Mouse (Mus musculus) heart, adult 2 months (tissue): ENCODE measurements around the gene 4930469K13Rik. TPM values are rescaled to one million over a fixed set of nuclear protein-coding genes. Genes with fewer than 3 reads are reported as not detected.
A peak's percentile ranks its signal among the peaks of the same experiment; 100 is the strongest.

Source experiments
- DNase-seq, 2 experiments: peaks; one replicate each; pipeline ENCODE4 v3.0.0; 2021
- H3K27ac ChIP-seq: fragments of 200-600 bp; 2 replicates; pipeline ENCODE4 v1.8.1; 2022
- H3K27me3 ChIP-seq: fragments of 200-500 bp; 2 replicates; pipeline ENCODE4 v1.6.1; 2012; ENCODE audit warnings: mild to moderate bottlenecking, low read length, inconsistent platforms, mixed read lengths; ENCODE audit not compliant: control insufficient read depth, insufficient read depth
- H3K36me3 ChIP-seq: fragments of 200-500 bp; 2 replicates; pipeline ENCODE4 v1.6.1; 2012; ENCODE audit warnings: low read length, inconsistent platforms; ENCODE audit not compliant: control insufficient read depth, insufficient read depth
- H3K4me1 ChIP-seq: fragments of 200-500 bp; 2 replicates; pipeline ENCODE4 v1.6.1; 2011; ENCODE audit warnings: low read length; ENCODE audit not compliant: control insufficient read depth, insufficient read depth
- H3K4me3 ChIP-seq: fragments of 200-600 bp; 2 replicates; pipeline ENCODE4 v1.8.1; 2022
- H3K79me2 ChIP-seq: fragments of 200-500 bp; replicated peaks from 2 replicates; pipeline ENCODE4 v1.6.1; 2012; ENCODE audit warnings: mild to moderate bottlenecking, inconsistent platforms, low read length, moderate library complexity, mixed read lengths; ENCODE audit not compliant: control insufficient read depth, insufficient read depth
- H3K9ac ChIP-seq: fragments of 200-500 bp; 2 replicates; pipeline ENCODE4 v1.6.1; 2012; ENCODE audit warnings: low read depth, mild to moderate bottlenecking, control low read depth, inconsistent platforms, low read length, mixed read lengths
- CTCF ChIP-seq: fragments of 200-600 bp; IDR thresholded peaks from 2 replicates; pipeline ENCODE4 v1.8.1; 2022; ENCODE audit warnings: antibody characterized with exemption, mild to moderate bottlenecking, moderate library complexity
- EP300 ChIP-seq: fragments of 200-500 bp; IDR thresholded peaks from 2 replicates; pipeline ENCODE4 v1.6.1; 2011; ENCODE audit warnings: low read depth, low read length, control low read depth; ENCODE audit not compliant: insufficient read depth
- POLR2A ChIP-seq: fragments of 200-500 bp; IDR thresholded peaks from 2 replicates; pipeline ENCODE4 v1.6.1; 2011; ENCODE audit warnings: mild to moderate bottlenecking, low read depth, low read length, control low read depth; ENCODE audit not compliant: insufficient read depth
- WGBS: fragments of 180-500 bp; shearing (Covaris S2); methylation state at CpG from one replicate; pipeline ENCODE4 v1.1.7; 2018; 5-methylcytosine and 5-hydroxymethylcytosine counted together
- intact Hi-C: fragments of 180-260 bp; cut with DNase I; formaldehyde crosslinking; loops from one replicate; pipeline ENCODE4 v1.15.1; 2025
- polyA plus RNA-seq: library from polyadenylated mRNA; depleted of rRNA; stranded (reverse); fragments of >200 nt; gene quantifications from 2 replicates; pipeline ENCODE4 v1.2.3, GENCODE M21; 2012
- total RNA-seq, 2 experiments: library from RNA; stranded (reverse); gene quantifications; 2 replicates each; pipeline ENCODE4 v1.2.3; 2021

The 4930469K13Rik gene
- total and polyA plus RNA-seq, 3 experiments = not detected

- DNase-seq = no peak
These were observed 12.1 kb downstream of the 4930469K13Rik start for GRCm38 (mm10) chr11:34086164-34086751.

GRCm38 (mm10) chr11:34084639-34085038 is 13.7 kb downstream of the 4930469K13Rik start:
- Histone ChIP-seq H3K27me3 (no peaks in the 10 kb centered on the region), H3K4me3 (no peak overlapping the region), H3K27ac (no peak overlapping the region), H3K79me2 (no peaks in the 10 kb centered on the region), H3K36me3 (no peaks in the 10 kb centered on the region), H3K9ac (no peak overlapping the region), H3K4me1 (peaks cover 7% of the 10 kb centered on the region)
- TF ChIP-seq EP300 (no peak), POLR2A (no peak), CTCF (no peak)
- WGBS = 51% methylated on average over 2 of the region's 2 CpGs
- intact Hi-C loops = no loop called here
- DNase-seq = no peak

More at GRCm38 (mm10) chr11:34086164-34086751, 12.1 kb downstream of the 4930469K13Rik start:
- Histone ChIP-seq H3K27ac (no peak overlapping the region), H3K4me3 (no peak overlapping the region), H3K36me3 (no peaks in the 10 kb centered on the region), H3K4me1 (peaks cover 7% of the 10 kb centered on the region), H3K27me3 (no peaks in the 10 kb centered on the region), H3K79me2 (no peaks in the 10 kb centered on the region), H3K9ac (no peak overlapping the region)
- no peak for TF ChIP-seq EP300
- TF ChIP-seq CTCF = no peak
- TF ChIP-seq POLR2A = no peak
- intact Hi-C loops = no loop called here
- WGBS = 39% methylated on average over 8 of the region's 8 CpGs

- Histone ChIP-seq H3K4me1 (peaks cover 7% of the 10 kb centered on the region), H3K4me3 (no peak overlapping the region), H3K27me3 (no peaks in the 10 kb centered on the region), H3K79me2 (no peaks in the 10 kb centered on the region), H3K27ac (no peak overlapping the region), H3K9ac (no peak overlapping the region), H3K36me3 (no peaks in the 10 kb centered on the region)
- intact Hi-C loops = no loop called here
- no peak for DNase-seq
- TF ChIP-seq CTCF = no peak
- no peak for TF ChIP-seq EP300
- TF ChIP-seq POLR2A = no peak
- WGBS = 20% methylated on average over 7 of the region's 7 CpGs
These were observed 14.6 kb downstream of the 4930469K13Rik start for GRCm38 (mm10) chr11:34083795-34084194.

GRCm38 (mm10) chr11:34079542-34080464 is 18.6 kb downstream of the 4930469K13Rik start:
- no peak overlapping the region for H3K27ac ChIP-seq
- H3K4me1 ChIP-seq = peaks cover 3% of the 10 kb centered on the region; the same call in 1 of the 2 replicates
- H3K9ac ChIP-seq = no peak overlapping the region
- H3K27me3 ChIP-seq = no peaks in the 10 kb centered on the region
- no peaks in the 10 kb centered on the region for H3K79me2 ChIP-seq
- intact Hi-C loops = no loop called here
- TF ChIP-seq CTCF = no peak
- TF ChIP-seq POLR2A = no peak
- no peak for TF ChIP-seq EP300
- no peaks in the 10 kb centered on the region for H3K36me3 ChIP-seq
- WGBS = 52% methylated on average over 6 of the region's 6 CpGs
- H3K4me3 ChIP-seq = no peak overlapping the region
- peak in 1 of 2 experiments; percentile 12 for DNase-seq

- Histone ChIP-seq H3K27me3 (no peaks in the 10 kb centered on the region), H3K36me3 (no peaks in the 10 kb centered on the region), H3K4me1 (peaks cover 3% of the 10 kb centered on the region), H3K4me3 (no peak overlapping the region), H3K27ac (no peak overlapping the region), H3K79me2 (no peaks in the 10 kb centered on the region), H3K9ac (no peak overlapping the region)
- intact Hi-C loops = no loop called here
- WGBS = 85% methylated on average over 7 of the region's 7 CpGs
- TF ChIP-seq CTCF (no peak), EP300 (no peak), POLR2A (no peak)
- no peak for DNase-seq
These were observed 19.8 kb downstream of the 4930469K13Rik start for GRCm38 (mm10) chr11:34078581-34078980.

GRCm38 (mm10) chr11:34077870-34078269 is 20.5 kb downstream of the 4930469K13Rik start:
- no peaks in the 10 kb centered on the region for H3K79me2 ChIP-seq
- H3K4me3 ChIP-seq = no peak overlapping the region
- peaks cover 2% of the 10 kb centered on the region for H3K4me1 ChIP-seq
- TF ChIP-seq CTCF = no peak
- no peak for TF ChIP-seq EP300
- no peak for TF ChIP-seq POLR2A
- DNase-seq = no peak
- no peak overlapping the region for H3K27ac ChIP-seq
- no peaks in the 10 kb centered on the region for H3K36me3 ChIP-seq
- H3K9ac ChIP-seq = no peak overlapping the region
- no peaks in the 10 kb centered on the region for H3K27me3 ChIP-seq
- intact Hi-C loops = no loop called here
- 72% methylated on average over 2 of the region's 2 CpGs for WGBS
